Mouse (Mus musculus) bone marrow, adult 2 months (tissue): ENCODE results near the gene Arhgap18.

Source experiments
- CTCF ChIP-seq: fragments of 200-500 bp; IDR thresholded peaks from 2 replicates; pipeline ENCODE4 v1.5.1; 2011; ENCODE audit warnings: low read length, control low read depth; ENCODE audit not compliant: control insufficient read depth, insufficient read depth
- POLR2A ChIP-seq: fragments of 200-500 bp; IDR thresholded peaks from 2 replicates; pipeline ENCODE4 v1.6.1; 2011; ENCODE audit warnings: low read depth, mild to moderate bottlenecking, control low read depth, low read length, borderline replicate concordance; ENCODE audit not compliant: control insufficient read depth

- TF ChIP-seq CTCF: no peak
- TF ChIP-seq POLR2A: no peak
Measured at GRCm38 (mm10) chr10:26710458-26711011, 42.7 kb upstream of the Arhgap18 start.
